Mouse (Mus musculus) lung, postnatal 0 days (tissue): ENCODE measurements at regions not wholly inside any gene's neighbourhood (a gene's known extent, or its start where the extent isn't known, plus 50 kb on each side); places are given as distances from the start of the nearest gene placed in this dataset.

Source experiments
- ATAC-seq: fragments of 200-750 bp; cut with Nextera tagmentation; 2 replicates; pipeline ENCODE4 v1.8.0; 2017; ENCODE audit warnings: moderate library complexity
- DNase-seq: peaks from one replicate; pipeline ENCODE4 v3.0.0-alpha.2; 2016; ENCODE audit warnings: low spot score
- H3K27ac ChIP-seq: fragments of 300-500 bp; sonication (generic); 2 replicates; pipeline ENCODE4 v1.5.1; 2014; ENCODE audit warnings: antibody characterized with exemption, mild to moderate bottlenecking, low read length, mixed read lengths
- H3K27me3 ChIP-seq: fragments of 300-500 bp; sonication (generic); replicated peaks from 2 replicates; pipeline ENCODE4 v1.6.1; 2014; ENCODE audit warnings: low read length, mixed read lengths; ENCODE audit not compliant: insufficient read depth
- H3K36me3 ChIP-seq: fragments of 300-500 bp; sonication (generic); 2 replicates; pipeline ENCODE4 v1.6.1; 2014; ENCODE audit warnings: low read length, mixed read lengths; ENCODE audit not compliant: insufficient read depth
- H3K4me1 ChIP-seq: fragments of 300-500 bp; sonication (generic); 2 replicates; pipeline ENCODE4 v1.6.1; 2014; ENCODE audit warnings: antibody characterized with exemption, low read depth, low read length, mixed read lengths; ENCODE audit not compliant: insufficient read depth
- H3K4me2 ChIP-seq: fragments of 300-500 bp; sonication (generic); replicated peaks from 2 replicates; pipeline ENCODE4 v1.6.1; 2014; ENCODE audit warnings: low read depth, mild to moderate bottlenecking, low read length, moderate library complexity, mixed read lengths
- H3K4me3 ChIP-seq: fragments of 300-500 bp; sonication (generic); 2 replicates; pipeline ENCODE4 v1.5.1; 2014; ENCODE audit warnings: low read depth, low read length
- H3K9ac ChIP-seq: fragments of 300-500 bp; sonication (generic); replicated peaks from 2 replicates; pipeline ENCODE4 v1.6.1; 2014; ENCODE audit warnings: low read depth, mild to moderate bottlenecking
- H3K9me3 ChIP-seq: fragments of 300-500 bp; sonication (generic); 2 replicates; pipeline ENCODE4 v1.6.1; 2016; ENCODE audit warnings: low read length, mixed read lengths
- CTCF ChIP-seq: IDR thresholded peaks from 2 replicates; pipeline ENCODE4 v1.5.1; 2016; ENCODE audit warnings: antibody characterized with exemption, mild to moderate bottlenecking
- EP300 ChIP-seq: IDR thresholded peaks from 2 replicates; pipeline ENCODE4 v1.6.1; 2016; ENCODE audit warnings: antibody characterized with exemption, mild to moderate bottlenecking, control low read depth
- WGBS: fragments of 180-500 bp; shearing (Covaris S2); extraction: QIAGEN DNeasy Blood & Tissue Kit; methylation state at CpG from one replicate; pipeline ENCODE4 v1.1.7; 2014; 5-methylcytosine and 5-hydroxymethylcytosine counted together

GRCm38 (mm10) chr13:48338561-48338960, 77.5 kb downstream of the Id4 start:
- DNase-seq (peak; percentile 18), ATAC-seq (no peak)
- no peaks in the 10 kb centered on the region for H3K27me3 ChIP-seq
- no peak overlapping the region for H3K9ac ChIP-seq
- WGBS = 37% methylated on average over 6 of the region's 6 CpGs
- TF ChIP-seq EP300 (no peak), CTCF (no peak)
- H3K4me3 ChIP-seq = no peak overlapping the region
- no peak overlapping the region for H3K27ac ChIP-seq
- H3K4me2 ChIP-seq = no peak overlapping the region
- no peaks in the 10 kb centered on the region for H3K36me3 ChIP-seq
- no peaks in the 10 kb centered on the region for H3K9me3 ChIP-seq
- no peaks in the 10 kb centered on the region for H3K4me1 ChIP-seq

DNA sequence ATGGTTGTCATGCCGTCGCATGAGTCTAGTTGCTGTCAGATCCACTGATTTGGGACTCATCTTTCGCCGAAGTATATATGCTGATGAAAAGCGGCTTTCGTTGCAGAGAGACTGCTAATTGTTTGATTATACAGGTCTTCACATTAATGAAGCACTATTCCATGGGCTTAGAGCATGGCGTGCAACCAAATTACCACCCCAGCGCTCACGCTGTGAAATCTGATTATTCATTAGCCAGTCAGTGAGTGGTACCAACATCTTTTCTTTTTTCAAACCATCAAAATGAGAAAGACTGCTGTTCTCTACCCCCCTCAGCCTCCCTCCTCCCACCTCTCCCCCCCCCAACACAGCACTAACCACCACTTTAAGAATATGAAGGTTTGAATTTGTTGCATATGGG, 89.1 kb downstream of the Id4 start:
- DNase-seq (no peak), ATAC-seq (no peak)
- H3K4me2 ChIP-seq = no peak overlapping the region
- no peaks in the 10 kb centered on the region for H3K27me3 ChIP-seq
- no peak overlapping the region for H3K9ac ChIP-seq
- H3K9me3 ChIP-seq = no peaks in the 10 kb centered on the region
- H3K27ac ChIP-seq = no peak overlapping the region
- H3K4me1 ChIP-seq = no peaks in the 10 kb centered on the region
- WGBS = 89% methylated on average over 9 of the region's 9 CpGs
- no peaks in the 10 kb centered on the region for H3K36me3 ChIP-seq
- no peak for TF ChIP-seq CTCF
- no peak for TF ChIP-seq EP300
- no peak overlapping the region for H3K4me3 ChIP-seq

DNA sequence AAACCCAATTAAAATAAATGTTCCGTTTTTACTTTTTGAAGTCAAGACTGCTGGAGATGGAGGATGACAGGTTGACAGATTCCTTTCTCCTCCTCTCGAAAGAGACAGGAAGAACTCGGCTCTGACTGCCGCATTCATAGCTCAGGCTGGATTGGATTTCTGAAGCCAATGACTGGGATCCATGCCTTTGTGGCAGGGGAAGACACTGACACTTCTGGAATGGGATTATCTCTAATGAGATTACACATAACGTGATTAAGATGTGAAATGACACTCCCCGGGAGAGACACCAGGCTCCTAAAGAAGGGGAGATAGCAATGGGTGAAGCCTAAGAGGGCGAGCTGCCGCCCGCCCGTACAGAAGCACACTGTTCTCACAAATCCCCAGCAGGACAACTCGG, 89.9 kb downstream of the Id4 start:
- no peaks in the 10 kb centered on the region for H3K36me3 ChIP-seq
- no peak overlapping the region for H3K9ac ChIP-seq
- TF ChIP-seq CTCF (no peak), EP300 (no peak)
- no peak overlapping the region for H3K4me3 ChIP-seq
- no peak overlapping the region for H3K4me2 ChIP-seq
- 36% methylated on average over 11 of the region's 11 CpGs for WGBS
- no peaks in the 10 kb centered on the region for H3K4me1 ChIP-seq
- no peaks in the 10 kb centered on the region for H3K27me3 ChIP-seq
- no peaks in the 10 kb centered on the region for H3K9me3 ChIP-seq
- ATAC-seq = no peak
- no peak overlapping the region for H3K27ac ChIP-seq
- no peak for DNase-seq

GRCm38 (mm10) chr13:48357118-48357517, 96.1 kb downstream of the Id4 start:
- ATAC-seq (no peak), DNase-seq (no peak)
- no peaks in the 10 kb centered on the region for H3K4me1 ChIP-seq
- no peak overlapping the region for H3K4me3 ChIP-seq
- H3K36me3 ChIP-seq = no peaks in the 10 kb centered on the region
- no peak overlapping the region for H3K9ac ChIP-seq
- no peak overlapping the region for H3K4me2 ChIP-seq
- TF ChIP-seq CTCF (no peak), EP300 (no peak)
- H3K27me3 ChIP-seq = no peaks in the 10 kb centered on the region
- no peak overlapping the region for H3K27ac ChIP-seq
- no peaks in the 10 kb centered on the region for H3K9me3 ChIP-seq
- 88% methylated on average over 1 of the region's 1 CpGs for WGBS

DNA sequence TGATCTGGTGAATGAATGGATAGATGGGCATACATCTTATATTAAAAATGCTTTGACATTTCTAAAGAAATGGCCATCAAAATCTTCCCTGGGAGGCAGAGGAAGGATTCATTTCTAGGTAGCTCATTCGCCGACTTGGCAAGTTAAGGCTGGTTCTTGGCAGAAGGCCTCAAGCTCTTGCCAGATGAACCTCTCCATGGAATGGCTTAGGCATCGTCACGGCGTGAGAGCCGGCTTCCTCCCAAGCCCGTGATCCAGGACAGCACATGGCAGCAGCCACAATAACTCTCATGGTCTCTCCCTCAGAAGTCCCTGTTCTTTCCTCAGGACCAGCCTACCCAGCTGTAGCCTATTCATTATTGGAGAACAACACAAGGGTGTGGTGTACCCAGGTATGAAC, 96.6 kb downstream of the Id4 start:
- Histone ChIP-seq H3K9ac (no peak overlapping the region), H3K9me3 (no peaks in the 10 kb centered on the region), H3K4me1 (no peaks in the 10 kb centered on the region), H3K36me3 (no peaks in the 10 kb centered on the region), H3K27me3 (no peaks in the 10 kb centered on the region), H3K27ac (no peak overlapping the region), H3K4me3 (no peak overlapping the region), H3K4me2 (no peak overlapping the region)
- ATAC-seq = no peak
- no peak for DNase-seq
- WGBS = 87% methylated on average over 7 of the region's 7 CpGs
- no peak for TF ChIP-seq CTCF
- no peak for TF ChIP-seq EP300

GRCm38 (mm10) chr13:48371060-48371459, 110.0 kb downstream of the Id4 start:
- no peak overlapping the region for H3K27ac ChIP-seq
- H3K9ac ChIP-seq = no peak overlapping the region
- H3K27me3 ChIP-seq = no peaks in the 10 kb centered on the region
- H3K4me2 ChIP-seq = no peak overlapping the region
- H3K4me3 ChIP-seq = no peak overlapping the region
- H3K4me1 ChIP-seq = no peaks in the 10 kb centered on the region
- H3K36me3 ChIP-seq = no peaks in the 10 kb centered on the region
- ATAC-seq = no peak
- peak; percentile 5 for DNase-seq
- 51% methylated on average over 9 of the region's 9 CpGs for WGBS
- TF ChIP-seq CTCF (no peak), EP300 (no peak)
- H3K9me3 ChIP-seq = no peaks in the 10 kb centered on the region

DNA sequence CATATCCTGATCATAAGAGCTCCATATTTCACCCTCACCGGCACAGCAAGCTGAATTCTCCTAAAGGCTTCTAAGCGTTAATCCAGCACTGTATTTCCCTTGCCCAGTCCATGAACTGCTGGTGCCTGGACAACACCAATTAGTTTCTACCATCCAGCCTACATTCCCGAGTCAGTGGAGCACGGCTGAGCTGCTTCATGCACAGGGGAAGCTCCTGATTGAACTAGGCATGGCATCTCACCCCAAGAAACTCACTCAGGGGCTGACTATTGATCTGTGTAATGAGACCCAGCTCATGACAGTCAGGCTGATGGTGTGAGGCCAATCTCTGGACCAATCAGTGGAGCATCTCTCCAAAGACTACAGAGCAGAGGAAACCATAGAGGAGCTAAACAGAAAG, 115.4 kb downstream of the Id4 start:
- no peak overlapping the region for H3K4me3 ChIP-seq
- no peak overlapping the region for H3K4me2 ChIP-seq
- H3K27me3 ChIP-seq = no peaks in the 10 kb centered on the region
- H3K27ac ChIP-seq = no peak overlapping the region
- no peaks in the 10 kb centered on the region for H3K4me1 ChIP-seq
- H3K9me3 ChIP-seq = no peaks in the 10 kb centered on the region
- 84% methylated on average over 4 of the region's 4 CpGs for WGBS
- no peak overlapping the region for H3K9ac ChIP-seq
- TF ChIP-seq EP300 (no peak), CTCF (no peak)
- no peaks in the 10 kb centered on the region for H3K36me3 ChIP-seq
- ATAC-seq = no peak
- DNase-seq = no peak
